Mouse (Mus musculus): ENCODE results near the gene Ppp1r15a.
"Not testable (repeated sequence)": the region's sequence is repeated elsewhere in the genome, so short reads cannot be mapped to it uniquely, and the experiment has no call there.

The Ppp1r15a gene

GRCm38 (mm10) chr7:45550821-45551511, 24.9 kb upstream of the Ppp1r15a start:
- DNase-seq = no peak

- DNase-seq = no peak
These were observed 23.8 kb upstream of the Ppp1r15a start for GRCm38 (mm10) chr7:45549641-45550436.

- no peak for DNase-seq
These were observed 18.5 kb upstream of the Ppp1r15a start for GRCm38 (mm10) chr7:45544525-45544924.

- DNase-seq = no peak
These were observed 14.1 kb upstream of the Ppp1r15a start for GRCm38 (mm10) chr7:45540213-45540612.

- no peak for DNase-seq
These were observed 13.0 kb upstream of the Ppp1r15a start for GRCm38 (mm10) chr7:45539095-45539494.

GRCm38 (mm10) chr7:45538163-45539041, 12.3 kb upstream of the Ppp1r15a start:
- no peak for DNase-seq

- no peak for DNase-seq
These were observed 11.5 kb upstream of the Ppp1r15a start for GRCm38 (mm10) chr7:45537602-45538001.

- DNase-seq = no peak
These were observed 9.6 kb upstream of the Ppp1r15a start for GRCm38 (mm10) chr7:45535676-45536075.

- DNase-seq = no peak
These were observed 4.6 kb upstream of the Ppp1r15a start for GRCm38 (mm10) chr7:45530643-45531042.

- DNase-seq = no peak
These were observed 3.4 kb upstream of the Ppp1r15a start for GRCm38 (mm10) chr7:45529461-45529860.

- DNase-seq = not testable (repeated sequence)
These were observed 1.1 kb upstream of the Ppp1r15a start for GRCm38 (mm10) chr7:45527169-45527568.

- DNase-seq = peak; percentile 55
These were observed 529 bp upstream of the Ppp1r15a start for GRCm38 (mm10) chr7:45526474-45527120.

- no peak for DNase-seq
These were observed 1.0 kb downstream of the Ppp1r15a start for GRCm38 (mm10) chr7:45524841-45525621.

- DNase-seq = no peak
These were observed 2.3 kb downstream of the Ppp1r15a start for GRCm38 (mm10) chr7:45523678-45524170.

GRCm38 (mm10) chr7:45522957-45523676, 3.0 kb downstream of the Ppp1r15a start:
- no peak for DNase-seq

- no peak for DNase-seq
These were observed 3.8 kb downstream of the Ppp1r15a start for GRCm38 (mm10) chr7:45522194-45522752.

GRCm38 (mm10) chr7:45521728-45522184, 4.3 kb downstream of the Ppp1r15a start:
- peak; percentile 96 for DNase-seq

GRCm38 (mm10) chr7:45520605-45521004, 5.5 kb downstream of the Ppp1r15a start:
- no peak for DNase-seq

GRCm38 (mm10) chr7:45519345-45520120, 6.5 kb downstream of the Ppp1r15a start:
- DNase-seq = peak; percentile 73

- DNase-seq = no peak
These were observed 7.5 kb downstream of the Ppp1r15a start for GRCm38 (mm10) chr7:45518618-45519017.
